ENCODE assay signal across 8 mouse cellular contexts in the genomic region with DNA sequence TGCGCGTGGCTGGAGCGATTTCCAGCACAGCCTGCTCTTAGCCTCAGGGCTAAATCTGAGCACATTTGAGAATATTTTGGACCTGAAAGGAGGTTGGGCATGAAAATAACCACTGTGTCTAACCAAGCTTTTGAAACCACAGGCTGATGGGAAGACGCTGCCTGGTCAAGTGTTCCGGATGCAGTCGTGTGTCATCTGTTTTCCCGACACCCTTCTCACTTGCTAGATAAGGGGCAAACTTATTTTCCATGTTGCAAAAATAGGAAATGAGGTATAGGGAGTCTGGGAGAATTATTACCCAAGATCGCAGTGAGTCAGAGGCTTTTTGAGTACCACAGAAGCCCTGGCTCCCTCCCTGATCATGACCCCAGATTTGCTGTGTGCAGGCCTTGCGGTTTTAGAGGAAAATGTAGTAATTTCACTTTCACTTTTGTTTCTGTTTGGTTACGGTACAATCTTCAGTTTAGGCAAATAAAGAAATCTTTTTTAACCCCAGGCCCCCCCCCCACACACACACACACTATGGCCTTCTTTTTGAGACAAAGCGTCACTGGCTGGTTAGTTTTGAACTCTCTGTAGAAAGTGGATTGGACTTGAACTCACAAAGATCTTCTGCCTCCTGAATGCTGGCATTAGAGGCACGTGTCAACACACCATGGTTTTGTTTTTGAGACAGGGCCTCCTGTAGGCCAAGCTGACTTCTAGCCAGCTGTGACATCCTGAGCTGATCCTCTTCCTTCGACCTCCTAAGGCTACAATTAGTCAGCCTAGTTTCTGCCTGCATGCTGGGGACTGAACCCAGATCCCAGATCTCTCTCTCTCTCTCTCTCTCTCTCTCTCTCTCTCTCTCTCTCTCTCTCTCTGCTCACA.
DNase-seq lines count a peak whose midpoint lies in the region; ATAC-seq lines count a peak whose summit lies in the region.

No protein-coding gene starts in this region.

- 59% methylated on average over 13 of the region's 13 CpGs for whole genome bisulfite sequencing in stomach, embryonic 16.5 days

- no peak overlapping the region for H3K4me3 ChIP-seq in stomach, embryonic 16.5 days (replicated peaks; ENCODE audit: low read length)

- ATAC-seq in stomach, embryonic 16.5 days (ENCODE audit: insufficient read depth, low FRiP score), result no peak

- H3K9ac ChIP-seq in stomach, embryonic 16.5 days (ENCODE audit: low read length), result 0 out of 2 replicates have a peak overlapping the region, but pooled peaks have one; percentile 44

- H3K36me3 ChIP-seq in stomach, embryonic 16.5 days (ENCODE audit: control insufficient read depth, insufficient read depth, low read length), result no peaks in the 10 kb centered on the region

- 0 out of 2 replicates have a peak overlapping the region, but pooled peaks have one; percentile 26 for H3K27ac ChIP-seq in stomach, embryonic 16.5 days (ENCODE audit: low read length)

- no peaks in the 10 kb centered on the region for H3K27me3 ChIP-seq in stomach, embryonic 16.5 days (ENCODE audit: control insufficient read depth, insufficient read depth, low read length)

- peaks cover 4% of the 10 kb centered on the region; the same call in 1 of the 2 replicates for H3K4me1 ChIP-seq in stomach, embryonic 16.5 days (ENCODE audit: control insufficient read depth, insufficient read depth, low read length)

- H3K4me2 ChIP-seq in stomach, embryonic 16.5 days (ENCODE audit: low read depth, low read length), result peak overlapping the region; percentile 23; the same call in 1 of the 2 replicates

- no peaks in the 10 kb centered on the region for H3K9me3 ChIP-seq in stomach, embryonic 16.5 days (replicated peaks; ENCODE audit: control insufficient read depth, low read length)

- peak; percentile 97 for DNase-seq in heart, adult 11 months
- DNase-seq in heart, postnatal 4 days, result no peak
- peak; percentile 93 for DNase-seq in NIH3T3 (ENCODE audit: low read depth)
- DNase-seq in heart, adult 8-10 months (ENCODE audit: low spot score), result peak; percentile 71
- DNase-seq in lung, adult 18-20 months, result peak; percentile 49 to 68
- no peak for DNase-seq in yolk sac, embryonic 10.5 days (ENCODE audit: low spot score)
- no peak for DNase-seq in left cerebral cortex, adult 8-10 months (ENCODE audit: low spot score in 2 of 2)

Comparison
In these comparisons a context has a peak if more than half of its experiments do, and no peak if none do; other contexts are left out.
1. DNase-seq: peak in heart, adult 11 months (single experiment), NIH3T3 (single experiment), heart, adult 8-10 months (single experiment) and lung, adult 18-20 months (2 of 2); none in heart, postnatal 4 days (single experiment), yolk sac, embryonic 10.5 days (single experiment) and left cerebral cortex, adult 8-10 months (0 of 2).